Mouse (Mus musculus) kidney, adult 8-10 months (tissue): Measurements from ENCODE around the gene Clrn1.
"Not testable (repeated sequence)": the region's sequence is repeated elsewhere in the genome, so short reads cannot be mapped to it uniquely, and the experiment has no call there.

ENCODE experiments used
- DNase-seq, 2 experiments: peaks; one replicate each; pipeline ENCODE4 v3.0.0; 2022

The Clrn1 gene

GRCm38 (mm10) chr3:58884801-58885573 lies at the start of gene Clrn1:
Gene Clrn1 (minus strand): TSS chr3:58885340.
- no peak for DNase-seq

DNA sequence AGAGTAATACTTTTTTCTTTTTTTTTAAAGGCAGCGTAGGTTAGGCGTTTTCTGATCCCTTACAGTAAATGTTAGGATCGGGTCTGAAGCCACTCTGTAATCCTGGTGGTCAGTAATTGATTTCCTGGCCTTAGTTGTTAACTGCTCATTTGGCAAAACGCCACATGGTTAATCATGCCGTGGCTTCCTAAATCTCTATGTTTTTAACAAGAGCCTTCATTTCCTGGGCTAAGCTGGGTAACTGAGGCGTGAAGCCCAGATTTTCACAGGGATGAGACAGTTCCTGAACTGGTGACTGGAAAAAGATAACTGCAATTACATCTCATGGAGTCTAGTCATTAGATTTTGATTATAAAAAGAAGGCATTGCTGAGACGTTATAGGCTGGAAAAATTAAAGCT lies 38.9 kb upstream of the Clrn1 start:
- DNase-seq = no peak

DNA sequence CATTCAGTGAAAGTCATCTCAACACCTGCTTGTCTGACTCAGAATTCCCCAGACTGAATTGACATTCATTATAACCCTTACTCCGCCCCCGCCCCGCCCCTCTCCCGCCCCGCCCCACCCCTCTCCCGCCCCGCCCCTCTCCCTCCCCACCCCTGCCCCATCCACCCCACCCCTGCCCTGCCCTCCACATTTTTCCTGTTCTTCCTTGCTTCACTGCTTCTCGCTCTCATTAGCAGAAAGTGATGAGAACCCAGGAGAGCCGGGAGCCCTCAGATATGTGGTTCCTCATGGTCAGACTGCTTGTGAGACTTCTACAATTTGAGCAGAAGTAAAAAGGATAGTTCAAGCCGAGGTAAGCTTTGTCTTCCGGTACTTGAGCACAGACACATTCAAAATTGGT lies 38.0 kb upstream of the Clrn1 start:
- no peak for DNase-seq

GRCm38 (mm10) chr3:58922636-58923035 lies 37.5 kb upstream of the Clrn1 start:
- no peak for DNase-seq

DNA sequence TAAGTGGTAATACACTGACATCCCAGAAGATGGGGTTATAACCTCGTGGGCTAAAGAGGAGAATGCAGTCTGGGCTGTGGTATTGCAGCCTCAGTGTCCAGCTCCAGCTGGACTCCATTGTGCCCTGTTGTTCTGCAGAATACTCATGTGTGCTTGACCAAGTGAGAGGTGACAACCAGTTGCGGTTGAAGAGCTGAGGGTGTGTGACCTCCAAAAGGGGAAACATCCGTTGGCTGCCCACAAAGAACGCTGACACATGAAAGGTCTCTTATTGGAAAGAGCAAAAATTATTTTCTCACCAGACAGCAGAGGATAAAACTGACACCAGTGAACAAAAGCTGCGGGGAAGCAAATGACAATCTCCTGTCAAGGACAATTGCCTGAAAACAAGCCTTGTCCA lies 36.2 kb upstream of the Clrn1 start:
- DNase-seq = no peak

GRCm38 (mm10) chr3:58904656-58905055 lies 19.5 kb upstream of the Clrn1 start:
- DNase-seq = no peak

- DNase-seq = no peak
Measured at GRCm38 (mm10) chr3:58902051-58902758, 17.1 kb upstream of the Clrn1 start.

DNA sequence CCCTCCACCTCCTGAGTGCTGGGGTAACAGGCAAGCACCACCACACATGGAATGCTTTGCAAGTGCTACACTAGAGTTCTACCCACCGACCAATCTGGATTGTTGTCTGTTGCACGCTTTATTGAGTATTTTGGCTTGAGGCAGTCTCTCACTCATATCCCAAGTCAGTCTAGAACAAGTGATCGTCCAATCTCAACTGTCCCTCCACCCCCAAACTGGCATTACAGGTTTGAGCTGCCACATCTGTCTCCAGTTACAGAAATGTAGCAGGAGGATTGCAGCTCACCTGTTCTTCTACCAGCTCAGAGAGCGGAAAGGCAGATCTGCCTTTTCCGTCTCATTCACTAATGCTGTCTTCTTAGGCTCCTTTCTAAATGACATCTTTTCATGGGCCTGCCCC lies 10.0 kb upstream of the Clrn1 start:
- no peak for DNase-seq

- no peak for DNase-seq
Measured at GRCm38 (mm10) chr3:58894529-58894928, 9.4 kb upstream of the Clrn1 start.

DNA sequence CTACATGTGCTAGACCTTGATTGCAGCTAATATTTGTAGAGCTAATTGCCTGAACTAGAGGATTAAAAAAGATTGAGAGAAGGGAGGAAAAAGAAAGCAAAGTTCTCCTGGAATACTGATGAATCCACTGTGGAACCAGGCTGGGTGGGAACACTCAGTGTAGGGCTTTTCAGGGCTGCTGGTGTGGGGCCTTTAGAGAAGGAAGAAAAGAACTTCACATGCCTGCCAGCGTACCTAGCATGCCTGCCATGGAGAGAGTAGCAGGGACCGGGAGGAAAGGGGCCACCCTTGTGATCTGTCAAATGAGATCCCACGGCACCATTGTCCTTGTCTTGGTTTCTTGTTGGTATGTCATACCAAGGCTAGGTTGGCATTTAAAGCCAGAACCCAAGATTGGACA lies 4.5 kb upstream of the Clrn1 start:
- no peak for DNase-seq

DNA sequence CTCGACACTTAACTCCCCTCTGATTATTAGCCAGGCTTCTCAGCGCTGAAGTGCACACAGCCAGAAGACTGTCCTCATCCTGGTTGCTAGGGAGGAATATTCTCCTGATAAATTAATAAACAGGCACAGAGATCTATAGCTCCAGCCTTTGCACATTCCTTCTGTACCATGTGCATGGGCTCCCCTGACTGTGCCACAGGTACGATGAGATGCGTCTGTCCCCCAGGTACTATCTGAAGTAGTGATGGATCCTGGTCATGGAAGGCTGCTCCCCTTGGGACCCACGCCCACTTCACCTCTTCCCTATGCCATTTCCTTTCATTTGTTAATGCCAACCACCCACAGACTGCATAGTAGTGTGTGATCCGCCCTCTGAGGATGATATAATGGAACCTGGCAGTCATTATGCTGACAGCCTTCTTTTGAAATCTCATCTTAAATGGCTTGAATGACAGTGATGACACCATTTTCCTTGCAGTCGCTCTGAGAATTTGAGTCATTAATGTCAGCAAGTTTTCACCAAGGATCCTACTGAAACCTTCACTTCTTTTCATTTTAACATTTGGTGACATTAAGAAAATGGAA lies 3.1 kb upstream of the Clrn1 start:
- DNase-seq = no peak

GRCm38 (mm10) chr3:58887719-58888118 lies 2.6 kb upstream of the Clrn1 start:
- DNase-seq = no peak

GRCm38 (mm10) chr3:58883511-58883907 lies 1.6 kb downstream of the Clrn1 start:
- no peak for DNase-seq

DNA sequence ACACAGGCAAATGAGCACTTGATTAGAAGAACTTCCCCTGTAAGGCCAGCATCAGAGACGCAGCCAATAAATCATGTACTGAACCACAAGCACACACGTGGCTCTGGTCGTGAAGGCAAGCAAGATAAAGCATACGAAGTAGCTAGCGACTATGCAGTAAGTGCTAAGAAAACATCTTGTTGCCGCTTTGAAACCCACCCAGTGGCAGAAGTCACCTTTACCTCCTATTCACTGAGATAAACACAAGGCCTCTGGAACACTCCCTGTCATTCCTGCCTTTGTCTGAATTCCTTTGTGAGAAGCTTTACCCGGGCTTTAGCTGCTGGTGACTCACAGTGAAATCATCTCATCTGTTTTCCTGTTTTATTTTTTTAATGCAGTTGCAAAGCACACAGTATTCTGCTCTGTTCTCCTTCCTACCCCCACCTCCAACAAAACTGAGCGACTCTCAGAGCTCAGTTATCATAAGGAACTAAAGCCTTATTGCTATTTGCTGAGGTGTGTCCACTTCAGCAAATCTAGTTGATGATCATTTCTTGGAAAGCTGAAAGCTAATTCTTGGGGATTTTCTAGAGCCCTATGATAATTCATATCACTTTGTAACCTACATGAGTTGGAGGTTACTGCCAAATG lies 2.1 kb downstream of the Clrn1 start:
- no peak for DNase-seq

DNA sequence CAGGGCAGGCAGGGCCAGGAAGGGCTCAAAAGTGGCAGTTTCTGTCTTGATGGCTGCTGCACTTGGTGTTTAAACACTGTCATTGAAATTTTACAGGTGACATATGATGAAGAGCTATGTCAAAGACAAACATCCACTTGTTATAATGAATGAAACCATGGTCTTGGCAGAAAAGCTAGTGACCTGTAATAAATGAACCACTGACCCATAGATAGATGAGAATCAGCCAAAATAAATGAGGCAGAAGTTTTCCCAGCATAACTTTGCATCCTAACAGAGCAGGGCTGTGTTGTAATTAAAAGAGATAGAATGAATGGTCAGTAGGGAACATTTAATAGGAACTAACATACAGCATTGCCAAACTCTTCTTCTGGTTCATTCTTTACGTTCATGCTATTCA lies 4.1 kb downstream of the Clrn1 start:
- DNase-seq = no peak

DNA sequence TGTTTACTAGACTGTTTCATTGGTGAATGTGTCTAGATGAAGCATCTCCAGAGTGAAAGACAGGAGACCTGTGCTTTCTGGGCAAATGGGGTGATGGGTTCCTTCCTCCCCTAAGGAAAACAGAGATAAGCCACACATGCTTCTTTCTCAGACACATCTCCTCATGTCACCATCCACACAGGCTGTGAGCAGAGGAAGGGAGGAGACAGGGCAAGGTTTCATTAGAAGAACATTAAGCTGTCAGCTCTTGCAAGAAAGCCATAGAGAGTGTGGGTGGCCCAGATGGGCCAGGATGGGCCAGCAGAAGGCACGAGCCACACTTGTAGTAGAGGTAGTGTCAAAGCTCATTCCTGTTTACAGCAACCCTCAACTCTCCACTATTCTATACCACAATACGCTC lies 5.0 kb downstream of the Clrn1 start:
- DNase-seq = no peak

GRCm38 (mm10) chr3:58871882-58872281 lies 13.3 kb downstream of the Clrn1 start:
- not testable (repeated sequence) for DNase-seq

DNA sequence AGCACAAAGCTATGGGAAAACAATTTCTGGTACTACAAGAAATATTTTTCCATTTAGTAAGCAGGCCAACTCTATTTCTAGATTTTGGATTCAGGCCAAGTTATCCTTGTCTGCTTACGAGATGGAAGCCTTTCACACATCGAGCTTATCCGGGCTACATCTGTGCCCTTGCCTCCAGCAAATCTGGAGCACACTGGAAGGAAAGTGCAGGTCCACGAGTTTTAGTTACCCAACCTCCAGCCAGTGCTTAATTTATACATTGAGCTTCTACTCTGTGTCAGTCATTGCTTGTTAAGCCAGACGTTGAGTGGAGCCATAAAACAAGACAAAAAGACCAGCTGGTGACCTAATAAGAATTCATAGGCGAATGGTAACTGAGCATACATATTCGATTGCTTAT lies 19.4 kb downstream of the Clrn1 start:
- DNase-seq = no peak

- DNase-seq = no peak
Measured at GRCm38 (mm10) chr3:58862976-58863375, 22.2 kb downstream of the Clrn1 start.

- DNase-seq = no peak
Measured at GRCm38 (mm10) chr3:58843415-58843814, 41.7 kb downstream of the Clrn1 start.

DNA sequence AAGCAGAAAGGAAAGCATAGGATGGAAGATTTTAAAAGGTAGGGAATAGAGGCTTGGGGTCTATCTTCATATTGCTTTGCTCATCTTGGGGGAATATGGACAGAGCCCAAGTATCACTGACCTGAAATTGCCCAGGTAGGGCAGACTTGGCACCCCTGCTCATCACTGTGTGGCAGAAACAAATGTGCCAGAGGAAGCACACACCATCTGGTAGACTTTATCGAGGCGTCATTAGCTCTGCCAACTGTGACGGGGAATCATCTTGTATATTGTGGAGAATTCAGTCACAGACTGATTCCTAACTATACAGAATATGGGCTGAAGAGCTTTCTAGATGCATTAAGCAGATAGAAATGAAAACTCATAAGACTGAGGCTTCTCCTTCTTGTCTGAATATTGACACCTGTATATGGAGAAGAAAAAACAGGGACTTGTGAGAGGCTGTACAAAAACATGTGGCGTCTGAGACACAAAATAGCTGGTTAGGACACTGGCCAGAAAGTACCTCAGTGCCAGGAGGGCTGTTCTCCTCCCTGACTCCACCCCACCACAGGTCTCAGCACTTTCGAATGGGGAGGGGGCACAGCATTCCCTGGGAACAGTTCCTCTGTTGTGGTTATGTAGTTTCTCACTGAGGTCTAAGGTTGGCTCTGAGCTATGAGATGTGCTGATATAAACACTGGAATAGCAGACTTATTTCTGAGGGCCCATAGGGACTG lies 51.5 kb downstream of the Clrn1 start:
- DNase-seq = no peak

- DNase-seq = no peak
Measured at GRCm38 (mm10) chr3:58832888-58833287, 52.3 kb downstream of the Clrn1 start.

GRCm38 (mm10) chr3:58831586-58831985 lies 53.6 kb downstream of the Clrn1 start:
- no peak for DNase-seq
